Mouse (Mus musculus) embryonic facial prominence, embryonic 15.5 days (tissue): ENCODE measurements at regions not wholly inside any gene's neighbourhood (a gene's known extent, or its start where the extent isn't known, plus 50 kb on each side); places are given as distances from the start of the nearest gene placed in this dataset.
"Not testable (repeated sequence)": the region's sequence is repeated elsewhere in the genome, so short reads cannot be mapped to it uniquely, and the experiment has no call there.

Experiments
- ATAC-seq: fragments of 200-750 bp; cut with Nextera tagmentation; 2 replicates; pipeline ENCODE4 v1.8.0; 2017; ENCODE audit warnings: low read depth, moderate TSS enrichment; ENCODE audit not compliant: insufficient number of reproducible peaks, low FRiP score, low TSS enrichment
- H3K27ac ChIP-seq: fragments of 300-500 bp; sonication (generic); replicated peaks from 2 replicates; pipeline ENCODE4 v1.5.1; 2015; ENCODE audit warnings: mild to moderate bottlenecking, inconsistent platforms
- H3K27me3 ChIP-seq: fragments of 300-500 bp; sonication (generic); 2 replicates; pipeline ENCODE4 v1.6.1; 2015; ENCODE audit warnings: inconsistent platforms
- H3K36me3 ChIP-seq: fragments of 300-500 bp; sonication (generic); 2 replicates; pipeline ENCODE4 v1.6.1; 2015; ENCODE audit warnings: mild to moderate bottlenecking, inconsistent platforms
- H3K4me1 ChIP-seq: fragments of 300-500 bp; sonication (generic); 2 replicates; pipeline ENCODE4 v1.6.1; 2015; ENCODE audit warnings: inconsistent platforms
- H3K4me2 ChIP-seq: fragments of 300-500 bp; sonication (generic); replicated peaks from 2 replicates; pipeline ENCODE4 v1.6.1; 2015; ENCODE audit warnings: mild to moderate bottlenecking, inconsistent platforms
- H3K4me3 ChIP-seq: fragments of 300-500 bp; sonication (generic); replicated peaks from 2 replicates; pipeline ENCODE4 v1.5.1; 2015; ENCODE audit warnings: mild to moderate bottlenecking, inconsistent platforms
- H3K9ac ChIP-seq: fragments of 300-500 bp; sonication (generic); 2 replicates; pipeline ENCODE4 v1.6.1; 2015; ENCODE audit warnings: inconsistent platforms
- H3K9me3 ChIP-seq: fragments of 300-500 bp; sonication (generic); replicated peaks from 2 replicates; pipeline ENCODE4 v1.6.1; 2016; ENCODE audit warnings: inconsistent platforms
- WGBS: fragments of 180-500 bp; shearing (Covaris S2); methylation state at CpG from one replicate; pipeline ENCODE4 v1.1.7; 2015; 5-methylcytosine and 5-hydroxymethylcytosine counted together

DNA sequence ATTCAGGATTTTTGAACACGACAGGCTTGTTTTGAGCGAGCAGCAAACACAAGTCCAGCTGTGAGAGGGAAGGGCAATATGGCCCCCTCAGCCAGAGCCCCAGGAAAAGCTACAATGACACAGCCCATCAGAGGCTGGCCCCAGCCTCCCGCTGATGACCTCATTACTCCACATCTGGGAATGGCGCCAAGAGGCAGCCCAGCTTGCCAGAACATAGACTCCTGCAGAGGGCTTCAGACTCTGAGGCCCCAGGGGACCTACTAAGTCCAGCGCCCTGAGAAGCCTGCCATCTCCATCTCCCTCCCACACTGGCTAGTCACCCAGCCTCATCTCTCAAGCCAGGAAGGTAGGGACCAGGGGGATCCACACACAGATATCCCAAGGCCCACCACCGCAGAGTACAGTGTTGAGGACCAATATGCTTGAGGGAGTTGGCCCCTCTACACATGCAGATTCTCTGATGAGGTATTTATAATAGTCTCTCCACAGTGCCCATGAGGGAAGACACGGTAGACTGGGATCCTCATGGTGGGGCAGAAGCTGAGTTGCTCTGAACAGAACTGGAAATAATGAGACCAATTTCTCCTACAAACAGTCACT lies 159.1 kb downstream of the Bcl2l11 start:
- Histone ChIP-seq H3K4me1 (peaks cover 16% of the 10 kb centered on the region), H3K4me3 (no peak overlapping the region), H3K36me3 (no peaks in the 10 kb centered on the region), H3K27ac (no peak overlapping the region), H3K4me2 (no peak overlapping the region), H3K9ac (no peak overlapping the region), H3K27me3 (no peaks in the 10 kb centered on the region), H3K9me3 (no peaks in the 10 kb centered on the region)
- peak; percentile 70 for ATAC-seq
- 63% methylated on average over 7 of the region's 7 CpGs for WGBS

DNA sequence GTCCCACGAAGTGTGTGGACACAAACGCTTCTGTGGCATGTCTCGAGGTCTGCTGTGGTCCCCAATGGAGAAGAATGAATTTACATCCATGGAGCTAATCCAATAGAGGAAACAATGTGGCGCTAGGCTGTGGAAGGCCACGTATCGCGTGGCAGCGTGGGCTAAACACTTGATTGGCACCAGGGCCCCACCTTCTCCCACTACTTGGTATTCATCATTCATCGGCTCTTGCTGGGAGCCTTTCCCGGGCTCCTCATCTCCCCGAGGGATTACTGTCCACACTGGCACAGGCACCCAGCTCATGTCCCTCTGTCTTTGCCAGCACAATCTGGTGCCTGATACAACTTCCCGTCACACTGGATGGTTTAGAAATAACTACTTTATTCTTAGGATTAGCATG lies 159.6 kb downstream of the Bcl2l11 start:
- WGBS: 83% methylated on average over 12 of the region's 12 CpGs
- H3K27me3 ChIP-seq: no peaks in the 10 kb centered on the region

DNA sequence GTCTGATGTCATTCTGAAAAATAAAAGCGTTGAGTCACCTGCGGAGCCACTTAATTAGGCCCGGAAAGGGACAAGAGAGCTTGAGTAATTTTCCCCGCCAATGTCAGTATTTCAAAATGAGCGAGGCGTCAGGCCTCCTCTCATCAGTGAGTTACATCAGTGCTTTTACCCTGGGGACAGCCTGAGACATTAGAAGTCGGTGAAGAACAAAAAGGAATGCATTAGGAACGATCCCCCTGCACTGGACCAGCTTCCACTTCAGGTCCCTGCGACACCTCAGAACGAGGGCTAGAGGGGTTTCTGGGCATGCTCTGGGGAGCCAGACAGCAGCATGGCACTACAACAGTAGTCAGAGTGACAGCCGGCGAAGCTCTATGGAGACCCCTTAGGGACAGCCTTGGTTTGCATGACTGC lies 162.3 kb downstream of the Bcl2l11 start:
- Histone ChIP-seq H3K9me3 (0 out of 2 replicates have a peak, but pooled peaks cover 6% of the 10 kb centered on the region), H3K9ac (no peak overlapping the region), H3K4me2 (no peak overlapping the region), H3K4me1 (peaks cover 16% of the 10 kb centered on the region), H3K27me3 (no peaks in the 10 kb centered on the region), H3K27ac (no peak overlapping the region), H3K4me3 (no peak overlapping the region), H3K36me3 (no peaks in the 10 kb centered on the region)
- 28% methylated on average over 12 of the region's 12 CpGs for WGBS
- no peak for ATAC-seq

More for the DNA sequence above, 159.6 kb downstream of the Bcl2l11 start:
- no peak for ATAC-seq
- Histone ChIP-seq H3K27ac (no peak overlapping the region), H3K4me2 (no peak overlapping the region), H3K4me3 (no peak overlapping the region), H3K9ac (no peak overlapping the region), H3K36me3 (no peaks in the 10 kb centered on the region), H3K9me3 (no peaks in the 10 kb centered on the region), H3K4me1 (peaks cover 16% of the 10 kb centered on the region)

DNA sequence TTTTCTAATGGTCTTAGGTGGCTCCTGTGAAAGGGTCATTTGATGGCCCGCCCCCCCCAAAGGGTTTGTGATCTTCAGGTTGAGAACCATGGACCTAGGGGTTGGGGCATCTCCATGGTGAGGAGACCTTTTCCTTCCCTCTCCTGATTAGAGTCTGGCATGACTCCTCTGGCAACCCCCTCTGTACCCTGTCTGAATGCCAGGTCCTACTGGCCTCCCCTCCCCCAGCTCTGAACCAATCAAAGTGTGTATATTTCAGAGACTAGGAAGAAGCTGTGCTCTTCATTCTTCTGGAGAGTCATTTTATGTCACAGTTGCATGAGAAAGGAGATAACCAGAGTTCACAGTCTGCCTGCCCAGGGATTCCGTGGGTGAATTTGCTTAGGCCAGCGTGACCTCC lies 164.8 kb downstream of the Bcl2l11 start:
- ATAC-seq: no peak
- 89% methylated on average over 3 of the region's 3 CpGs for WGBS
- Histone ChIP-seq H3K36me3 (no peaks in the 10 kb centered on the region), H3K4me2 (no peak overlapping the region), H3K9me3 (0 out of 2 replicates have a peak, but pooled peaks cover 6% of the 10 kb centered on the region), H3K4me1 (peaks cover 3% of the 10 kb centered on the region; the same call in 1 of the 2 replicates), H3K4me3 (no peak overlapping the region), H3K9ac (no peak overlapping the region), H3K27me3 (no peaks in the 10 kb centered on the region), H3K27ac (no peak overlapping the region)

DNA sequence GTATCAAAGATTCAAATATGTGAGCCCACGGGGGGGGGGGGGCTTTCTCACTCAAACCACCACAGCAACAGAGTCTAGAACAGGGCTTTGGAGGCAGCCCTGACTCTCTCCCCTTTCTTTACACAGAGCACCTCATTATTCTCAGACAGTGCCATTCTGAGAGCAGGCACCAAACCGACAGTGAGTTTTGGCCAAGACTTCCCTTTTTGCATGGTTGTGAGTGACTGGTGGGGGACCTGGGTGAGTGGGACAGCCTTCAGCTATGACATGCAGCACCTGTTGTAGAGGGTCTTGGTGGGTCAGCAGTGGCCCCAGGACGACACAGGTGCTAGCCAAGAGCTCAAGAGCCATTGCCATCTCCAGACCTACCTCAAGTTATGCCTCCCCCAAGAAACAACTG lies 168.8 kb downstream of the Bcl2l11 start:
- Histone ChIP-seq H3K9ac (no peak overlapping the region), H3K4me2 (no peak overlapping the region), H3K4me3 (no peak overlapping the region), H3K36me3 (no peaks in the 10 kb centered on the region), H3K4me1 (0 out of 2 replicates have a peak, but pooled peaks cover 7% of the 10 kb centered on the region), H3K9me3 (0 out of 2 replicates have a peak, but pooled peaks cover 6% of the 10 kb centered on the region), H3K27ac (no peak overlapping the region), H3K27me3 (no peaks in the 10 kb centered on the region)
- ATAC-seq: no peak
- 59% methylated on average over 3 of the region's 3 CpGs for WGBS

DNA sequence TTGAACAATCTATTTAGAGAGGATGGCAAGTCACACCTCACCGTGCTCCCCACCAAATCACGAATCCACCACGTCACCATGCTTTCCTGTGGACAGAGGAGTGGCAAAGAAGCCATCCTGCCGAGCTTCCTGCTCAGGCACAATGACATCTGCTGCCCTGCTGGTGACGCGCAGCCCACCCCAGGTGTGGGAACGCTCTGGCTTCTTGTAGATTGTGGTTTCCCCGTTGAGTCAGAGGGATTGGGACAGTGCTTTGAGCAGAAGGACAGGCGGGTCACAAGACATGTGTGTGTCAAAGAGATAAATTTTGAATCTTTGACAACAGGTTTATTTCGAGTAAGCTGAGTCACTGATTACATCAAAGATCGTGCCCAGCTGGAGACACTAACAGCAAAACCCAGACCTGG lies 169.2 kb downstream of the Bcl2l11 start:
- H3K27me3 ChIP-seq: no peaks in the 10 kb centered on the region
- H3K4me3 ChIP-seq: no peak overlapping the region
- H3K4me2 ChIP-seq: no peak overlapping the region
- no peaks in the 10 kb centered on the region for H3K36me3 ChIP-seq
- WGBS: 73% methylated on average over 11 of the region's 11 CpGs
- ATAC-seq: no peak
- no peak overlapping the region for H3K9ac ChIP-seq
- 0 out of 2 replicates have a peak, but pooled peaks cover 7% of the 10 kb centered on the region for H3K4me1 ChIP-seq
- 0 out of 2 replicates have a peak, but pooled peaks cover 6% of the 10 kb centered on the region for H3K9me3 ChIP-seq
- no peak overlapping the region for H3K27ac ChIP-seq

DNA sequence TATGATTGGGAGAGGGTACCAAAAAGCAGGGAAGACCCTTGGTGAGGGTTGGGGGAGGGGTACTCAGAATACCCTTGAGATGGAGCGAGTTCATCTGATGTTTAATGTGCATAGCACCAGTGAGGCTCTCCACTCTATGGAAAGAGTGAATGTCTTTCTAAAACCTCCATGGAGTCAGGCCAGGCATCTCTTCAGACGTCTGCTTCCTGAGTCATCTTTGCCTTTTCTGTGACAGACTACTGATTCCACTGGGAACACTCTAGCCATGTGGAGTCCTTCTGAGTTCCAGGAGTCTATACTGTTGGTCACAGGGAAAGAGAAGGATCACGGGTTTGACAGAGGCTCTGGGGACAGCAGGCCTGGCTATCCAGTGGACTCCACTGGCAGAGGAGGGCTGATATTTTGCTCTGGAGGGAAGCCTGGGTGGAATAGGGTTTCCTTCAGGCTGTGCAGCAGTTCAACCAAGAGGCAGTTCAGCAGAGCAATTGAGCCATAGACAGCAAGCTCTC lies 169.9 kb downstream of the Bcl2l11 start:
- ATAC-seq: no peak
- 0 out of 2 replicates have a peak, but pooled peaks cover 6% of the 10 kb centered on the region for H3K9me3 ChIP-seq
- H3K4me2 ChIP-seq: no peak overlapping the region
- no peak overlapping the region for H3K4me3 ChIP-seq
- 0 out of 2 replicates have a peak, but pooled peaks cover 7% of the 10 kb centered on the region for H3K4me1 ChIP-seq
- no peaks in the 10 kb centered on the region for H3K27me3 ChIP-seq
- no peak overlapping the region for H3K9ac ChIP-seq
- H3K36me3 ChIP-seq: no peaks in the 10 kb centered on the region
- WGBS: 53% methylated on average over 3 of the region's 3 CpGs
- no peak overlapping the region for H3K27ac ChIP-seq

DNA sequence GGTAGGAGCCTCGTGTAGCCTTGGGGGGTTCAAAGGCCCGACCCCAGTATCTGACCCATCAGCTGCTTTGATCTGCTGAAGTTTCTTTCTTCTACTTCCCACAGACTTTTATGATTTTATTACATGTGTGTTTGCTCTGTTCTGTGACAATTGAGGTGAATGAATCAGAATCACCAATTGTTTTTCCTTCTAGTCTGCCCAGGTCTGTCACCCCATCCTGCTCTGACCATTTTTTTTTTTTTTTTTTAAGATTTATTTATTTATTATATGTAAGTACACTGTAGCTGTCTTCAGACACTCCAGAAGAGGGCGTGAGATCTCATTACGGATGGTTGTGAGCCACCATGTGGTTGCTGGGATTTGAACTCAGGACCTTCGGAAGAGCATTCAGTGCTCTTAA lies 170.6 kb downstream of the Bcl2l11 start:
- H3K4me1 ChIP-seq, ATAC-seq, H3K36me3 ChIP-seq, H3K4me3 ChIP-seq, H3K4me2 ChIP-seq, H3K9me3 ChIP-seq, H3K27me3 ChIP-seq, H3K27ac ChIP-seq, H3K9ac ChIP-seq: not testable (repeated sequence)
- WGBS: 63% methylated on average over 5 of the region's 5 CpGs

DNA sequence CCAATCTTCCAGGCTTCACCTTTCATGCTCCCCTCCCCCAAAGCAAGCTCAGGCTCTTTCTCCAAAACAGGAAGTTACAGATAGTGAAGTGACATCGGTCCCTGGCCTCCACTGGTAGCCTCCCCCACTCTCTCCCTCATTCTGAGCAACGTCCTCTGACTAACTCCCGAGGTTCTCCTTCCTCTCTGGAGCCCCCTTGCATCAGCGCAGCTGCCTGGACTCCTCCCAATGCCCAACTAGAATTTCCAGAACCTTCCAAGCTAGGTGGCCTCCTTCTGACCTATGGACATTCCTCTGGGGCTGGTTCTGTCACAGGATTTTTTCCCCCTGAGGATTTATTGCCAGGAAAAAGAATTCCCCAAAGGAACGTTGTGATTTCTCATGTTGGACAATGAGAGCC lies 171.1 kb downstream of the Bcl2l11 start:
- Histone ChIP-seq H3K9ac (no peak overlapping the region), H3K4me1 (peaks cover 7% of the 10 kb centered on the region; the same call in 1 of the 2 replicates), H3K27ac (no peak overlapping the region), H3K4me3 (no peak overlapping the region), H3K36me3 (no peaks in the 10 kb centered on the region), H3K27me3 (no peaks in the 10 kb centered on the region), H3K9me3 (no peaks in the 10 kb centered on the region), H3K4me2 (no peak overlapping the region)
- WGBS: 43% methylated on average over 5 of the region's 5 CpGs
- ATAC-seq: no peak

DNA sequence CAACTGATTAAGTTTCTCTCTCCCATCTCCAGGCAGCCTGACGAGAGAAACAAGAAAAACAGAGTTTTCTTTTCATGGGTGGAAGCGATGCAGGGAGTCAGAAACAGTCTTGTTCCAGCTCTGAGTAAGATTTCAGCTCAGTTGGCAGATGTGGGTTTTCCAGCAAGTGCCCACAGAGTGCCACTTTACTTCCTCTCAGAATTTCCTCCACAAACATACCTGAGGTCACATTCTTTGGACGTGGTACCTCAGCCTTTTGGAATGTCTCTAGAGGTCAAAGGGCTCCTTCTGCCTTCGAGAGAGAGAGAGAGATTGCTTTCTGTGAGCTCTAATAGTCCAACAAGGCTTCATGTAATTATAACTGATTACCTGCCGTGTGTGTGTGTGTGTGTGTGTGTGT lies 172.0 kb downstream of the Bcl2l11 start:
- H3K4me2 ChIP-seq: no peak overlapping the region
- H3K36me3 ChIP-seq: no peaks in the 10 kb centered on the region
- H3K27me3 ChIP-seq: no peaks in the 10 kb centered on the region
- no peak overlapping the region for H3K4me3 ChIP-seq
- whole genome bisulfite sequencing: 45% methylated on average over 5 of the region's 5 CpGs
- no peak for ATAC-seq
- H3K9me3 ChIP-seq: no peaks in the 10 kb centered on the region
- peaks cover 7% of the 10 kb centered on the region; the same call in 1 of the 2 replicates for H3K4me1 ChIP-seq
- no peak overlapping the region for H3K9ac ChIP-seq
- H3K27ac ChIP-seq: no peak overlapping the region

DNA sequence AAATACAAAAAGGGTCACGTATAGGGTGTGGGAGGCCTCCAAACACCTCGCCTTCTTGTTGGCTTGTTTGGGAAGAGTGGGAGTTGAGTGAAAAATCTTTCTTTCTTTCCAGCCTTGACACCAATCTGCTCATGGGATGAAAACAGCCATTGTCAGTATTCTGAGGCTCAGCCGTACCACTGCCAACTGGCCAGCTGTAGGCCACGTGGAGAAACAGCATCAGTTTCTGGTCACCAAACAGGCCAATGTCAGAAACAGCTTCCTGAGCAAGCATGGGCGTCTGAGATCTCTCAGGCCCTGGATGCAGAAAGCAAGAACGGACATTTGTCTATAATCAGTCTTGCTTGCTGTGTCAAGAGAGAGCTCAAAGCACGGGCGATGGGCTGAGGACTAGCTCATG lies 173.2 kb downstream of the Bcl2l11 start:
- no peak for ATAC-seq
- WGBS: 90% methylated on average over 8 of the region's 8 CpGs
- Histone ChIP-seq H3K9me3 (no peaks in the 10 kb centered on the region), H3K4me2 (no peak overlapping the region), H3K27me3 (no peaks in the 10 kb centered on the region), H3K9ac (no peak overlapping the region), H3K4me3 (no peak overlapping the region), H3K4me1 (peaks cover 7% of the 10 kb centered on the region; the same call in 1 of the 2 replicates), H3K27ac (no peak overlapping the region), H3K36me3 (no peaks in the 10 kb centered on the region)

DNA sequence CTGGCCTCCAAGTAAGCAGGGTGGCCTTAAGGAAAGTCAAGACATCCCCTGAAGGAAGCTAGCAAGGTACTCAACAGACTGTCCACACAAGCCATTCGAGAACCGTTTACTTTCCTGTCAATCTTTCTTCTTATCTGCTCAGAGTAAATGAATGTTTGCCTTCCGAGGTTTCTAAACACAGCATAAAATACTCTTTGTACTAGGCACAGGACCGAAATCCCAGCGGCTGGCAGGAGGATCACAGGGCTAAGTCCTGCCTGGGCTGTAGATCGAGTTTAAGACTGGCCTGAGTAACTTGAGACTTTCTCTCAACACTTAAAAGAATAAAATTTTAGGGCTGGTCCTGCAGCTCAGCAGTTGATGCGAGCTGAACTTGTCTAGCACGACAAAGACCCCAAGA lies 175.9 kb downstream of the Bcl2l11 start:
- peaks cover 10% of the 10 kb centered on the region; the same call in 1 of the 2 replicates for H3K4me1 ChIP-seq

More for the DNA sequence above, 175.9 kb downstream of the Bcl2l11 start:
- H3K4me2 ChIP-seq: no peak overlapping the region
- no peak for ATAC-seq
- no peaks in the 10 kb centered on the region for H3K36me3 ChIP-seq
- H3K9me3 ChIP-seq: no peaks in the 10 kb centered on the region
- no peak overlapping the region for H3K9ac ChIP-seq
- H3K27me3 ChIP-seq: no peaks in the 10 kb centered on the region
- no peak overlapping the region for H3K4me3 ChIP-seq
- WGBS: 15% methylated on average over 8 of the region's 8 CpGs
- H3K27ac ChIP-seq: no peak overlapping the region
